Mouse (Mus musculus) adrenal gland, adult 8-10 months (tissue): Measurements from ENCODE around the gene Gm20431. TPM values are rescaled to one million over a fixed set of nuclear protein-coding genes. Genes with fewer than 3 reads are reported as not detected.
"Not testable (repeated sequence)": the region's sequence is repeated elsewhere in the genome, so short reads cannot be mapped to it uniquely, and the experiment has no call there.

Source experiments
- DNase-seq: peaks from one replicate; pipeline ENCODE4 v3.0.0; 2022
- total RNA-seq, 4 experiments: library from RNA; stranded (reverse); gene quantifications; 2 replicates each; pipeline ENCODE4 v1.2.4; 2022

Gm20431 gene
- total RNA-seq, 4 experiments from 2014 or later = 19.9 to 23.9 (median 22.1) TPM

DNA sequence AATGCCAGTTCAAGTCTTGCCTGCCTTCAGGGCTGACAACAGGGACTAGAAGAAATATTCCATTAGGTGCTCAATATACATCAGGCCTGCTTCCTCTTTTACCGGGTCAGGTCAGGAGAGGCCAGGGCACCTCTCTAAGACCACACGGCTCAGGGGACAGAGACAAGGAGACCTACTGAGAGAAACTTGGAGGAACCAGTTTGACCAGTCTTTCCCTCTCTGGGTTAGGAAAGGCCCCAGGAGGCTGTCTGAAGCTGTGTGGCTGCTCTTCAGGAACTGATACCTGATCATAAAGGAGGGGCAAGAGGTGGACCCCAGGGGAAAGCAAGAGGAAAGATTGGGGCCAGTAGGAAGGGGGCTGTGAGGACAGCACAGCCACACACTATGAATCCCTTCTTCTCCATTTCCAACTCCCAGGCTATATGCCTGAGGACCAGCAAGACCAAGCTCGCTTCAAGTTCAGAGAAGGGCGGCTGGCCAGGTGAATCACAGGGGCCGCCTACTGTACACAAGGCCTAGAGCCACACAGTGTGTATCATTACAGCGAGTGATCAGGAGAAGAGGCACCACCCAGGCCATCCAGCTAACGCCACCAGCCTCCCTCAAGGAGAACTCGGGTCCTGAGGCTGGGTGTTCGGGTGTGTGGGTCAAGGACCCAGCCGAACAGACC is 2.0 kb downstream of the Gm20431 start:
- DNase-seq = no peak

DNA sequence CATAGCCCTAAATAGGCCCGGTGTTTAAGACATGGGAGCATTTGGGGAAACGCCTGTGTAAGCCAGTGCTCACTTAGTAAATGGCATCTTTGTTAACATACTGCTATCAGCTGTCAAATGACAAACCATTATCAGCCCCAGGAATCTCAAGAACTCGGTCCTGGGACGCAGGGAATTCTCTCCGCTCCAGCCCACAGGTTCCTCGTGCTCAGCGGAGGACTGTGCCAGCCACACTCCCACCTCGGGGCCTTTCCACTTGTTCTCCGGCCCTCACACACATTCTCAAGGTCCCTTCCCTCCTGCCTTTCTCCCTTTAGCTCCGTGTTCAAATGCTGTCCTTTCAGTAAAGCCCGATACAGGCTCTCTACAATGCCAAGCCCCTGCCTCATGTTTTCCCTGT is 2.6 kb downstream of the Gm20431 start:
- no peak for DNase-seq

DNA sequence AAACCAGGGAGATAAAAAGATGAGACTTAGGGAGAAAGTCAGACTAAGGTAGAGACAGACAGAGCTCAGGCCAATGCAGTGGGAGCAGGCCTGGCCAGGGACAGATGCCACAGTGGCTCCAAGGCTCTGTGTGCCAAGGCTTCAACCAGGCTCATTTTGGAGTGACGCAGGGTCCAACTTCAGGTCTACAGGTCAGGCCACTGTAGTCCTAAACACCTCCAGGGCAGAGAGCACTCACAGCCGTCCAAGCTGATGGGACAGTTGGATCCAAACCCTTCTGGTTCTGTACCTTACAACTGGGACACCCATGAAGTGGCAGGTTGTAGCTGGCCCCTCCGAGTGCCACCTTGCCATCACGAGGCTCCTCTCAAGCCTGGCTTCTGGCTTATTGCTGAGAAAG is 3.3 kb downstream of the Gm20431 start:
- no peak for DNase-seq

DNA sequence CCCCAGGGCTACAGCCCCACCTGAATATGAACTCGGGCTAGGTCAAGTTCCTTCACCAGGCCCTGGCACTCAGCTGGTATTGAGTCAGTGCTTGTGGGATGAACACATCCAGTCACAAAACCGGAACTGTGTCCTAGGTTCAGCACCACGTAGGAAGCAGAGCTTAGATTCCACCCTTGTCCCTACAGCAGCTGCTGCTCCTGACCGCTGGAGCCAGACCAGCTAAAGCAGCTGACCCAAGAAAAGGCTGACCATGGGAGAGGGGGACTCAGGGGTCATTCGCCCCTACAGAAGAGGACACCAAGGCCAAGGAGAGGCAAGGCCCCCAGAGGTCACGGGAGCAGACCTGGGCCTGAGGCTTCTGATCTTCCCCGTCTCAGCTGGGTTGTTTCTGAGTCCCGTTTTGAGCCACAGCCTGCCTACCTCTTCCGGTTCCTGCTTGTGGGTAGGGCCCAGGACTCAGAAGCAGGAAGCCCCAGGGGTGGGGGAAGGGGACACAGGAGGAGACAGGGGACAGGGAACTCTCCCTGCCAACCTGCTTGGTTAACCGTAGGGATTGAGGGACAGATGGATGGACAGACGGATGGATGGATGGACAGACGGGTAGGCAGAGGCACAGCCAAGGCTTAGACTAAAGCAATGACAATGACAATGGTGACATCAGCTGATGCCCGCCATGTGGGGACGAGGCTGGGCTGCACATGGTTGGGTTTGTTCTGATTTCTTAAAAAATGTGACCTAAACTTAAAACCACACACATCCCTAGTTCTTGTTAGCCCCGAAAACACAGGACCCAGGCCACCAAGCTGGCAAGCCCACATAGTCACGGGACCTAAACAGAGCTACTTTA is 4.4 kb downstream of the Gm20431 start:
- DNase-seq = no peak

DNA sequence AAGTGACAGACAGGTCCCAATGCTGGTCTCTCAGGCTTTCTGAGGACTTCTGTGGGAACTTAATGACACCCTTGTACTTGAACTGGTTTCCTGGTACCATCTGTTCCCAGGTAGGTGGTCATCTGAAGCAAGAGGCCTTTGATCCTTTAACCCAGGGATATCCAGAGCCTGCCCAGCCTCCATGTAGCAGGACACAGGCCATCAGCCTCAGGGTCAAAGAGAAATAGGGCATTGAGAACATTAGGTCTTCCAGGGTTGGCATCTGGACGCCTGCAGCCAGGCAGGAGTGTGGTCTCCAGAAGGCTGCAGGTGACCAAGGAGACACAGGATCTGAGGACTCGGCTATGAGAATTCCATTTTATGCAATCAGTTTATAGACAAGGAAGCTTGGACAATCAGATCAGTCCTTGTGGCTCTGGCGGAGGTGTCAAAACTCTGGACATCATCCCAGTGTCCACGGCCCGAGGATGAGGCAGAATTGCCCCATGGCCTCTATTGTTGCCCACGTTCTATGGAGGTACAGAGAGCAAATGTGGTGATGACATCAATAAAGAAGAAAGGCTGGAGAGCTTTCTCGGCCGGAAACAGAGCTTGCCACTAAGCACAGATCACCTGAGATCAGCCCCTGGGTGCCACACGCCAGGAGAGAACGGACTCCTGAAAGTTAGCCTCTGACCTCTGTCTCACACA is 6.2 kb downstream of the Gm20431 start:
- DNase-seq = no peak

DNA sequence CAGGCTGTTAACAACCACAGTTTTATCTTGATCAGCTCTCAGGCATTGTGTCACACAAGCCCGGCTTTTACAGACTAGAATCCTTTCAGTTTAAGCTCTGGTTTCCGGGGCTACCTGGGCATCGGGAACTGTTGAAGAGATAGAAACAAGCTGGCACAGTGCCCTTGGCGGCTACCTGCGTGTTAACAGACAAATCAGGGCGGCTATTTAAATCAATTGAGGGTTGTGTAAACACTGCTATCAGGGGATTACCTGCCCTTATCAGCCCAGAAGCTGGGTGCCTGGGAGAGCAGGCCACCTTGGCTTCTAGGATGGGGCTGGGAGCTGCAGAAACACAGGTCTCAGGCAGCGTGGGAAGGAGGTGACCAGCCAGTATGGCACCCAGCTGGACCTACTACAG is 8.6 kb downstream of the Gm20431 start:
- DNase-seq = no peak

DNA sequence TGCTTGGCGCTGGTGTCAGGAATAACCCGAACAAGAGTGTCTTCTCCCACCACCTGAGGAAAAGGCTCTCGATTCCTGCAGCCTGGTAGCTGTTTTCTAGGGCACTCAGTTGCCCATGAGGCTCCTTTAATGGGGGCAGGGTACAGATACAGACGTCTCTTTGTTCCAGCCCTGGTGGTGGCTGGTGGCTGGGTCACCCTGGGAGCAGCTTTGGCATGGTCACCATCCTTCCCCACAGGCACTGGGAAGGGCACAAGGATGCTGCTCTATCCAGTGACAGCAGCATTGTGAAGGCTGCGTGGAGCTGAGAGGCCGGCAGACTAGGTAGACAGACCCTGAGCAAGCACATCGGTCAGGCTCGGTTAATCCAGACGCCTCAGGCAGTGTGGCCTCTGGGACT is 9.7 kb downstream of the Gm20431 start:
- no peak for DNase-seq

DNA sequence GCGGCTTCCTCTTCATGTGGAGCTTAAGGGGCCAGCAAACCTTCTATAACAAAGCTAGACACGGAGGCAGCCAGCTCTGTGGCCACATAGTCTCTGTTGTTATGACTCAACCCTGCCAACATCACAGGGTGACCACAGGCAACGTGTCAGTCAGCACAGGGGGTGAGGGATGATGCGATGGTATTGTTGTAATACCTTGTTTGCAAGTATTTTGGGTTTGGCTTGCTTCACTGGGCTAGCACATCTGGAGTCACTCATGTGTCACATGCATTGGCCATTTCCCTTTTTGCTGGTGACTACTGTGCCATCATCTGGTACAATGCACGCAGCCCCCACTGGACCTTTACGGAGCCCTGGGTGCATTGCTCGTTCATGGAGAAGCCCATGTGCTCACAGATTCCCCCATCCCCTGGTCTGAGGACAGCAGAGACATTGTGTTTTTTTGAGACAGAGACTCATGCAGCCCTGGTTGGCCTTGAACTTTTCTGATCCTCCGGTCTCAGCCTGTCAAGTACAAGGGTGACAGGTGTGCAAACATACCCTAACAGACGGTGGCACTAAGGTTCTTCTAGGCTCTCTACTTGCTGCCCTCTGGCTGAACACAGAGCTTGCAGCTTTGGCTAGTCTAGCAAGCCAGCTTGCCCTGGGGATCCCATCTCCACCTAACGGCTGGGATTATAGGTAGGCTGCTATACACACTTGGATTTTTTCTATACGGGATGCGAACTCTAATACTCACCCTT is 11.8 kb downstream of the Gm20431 start:
- no peak for DNase-seq

DNA sequence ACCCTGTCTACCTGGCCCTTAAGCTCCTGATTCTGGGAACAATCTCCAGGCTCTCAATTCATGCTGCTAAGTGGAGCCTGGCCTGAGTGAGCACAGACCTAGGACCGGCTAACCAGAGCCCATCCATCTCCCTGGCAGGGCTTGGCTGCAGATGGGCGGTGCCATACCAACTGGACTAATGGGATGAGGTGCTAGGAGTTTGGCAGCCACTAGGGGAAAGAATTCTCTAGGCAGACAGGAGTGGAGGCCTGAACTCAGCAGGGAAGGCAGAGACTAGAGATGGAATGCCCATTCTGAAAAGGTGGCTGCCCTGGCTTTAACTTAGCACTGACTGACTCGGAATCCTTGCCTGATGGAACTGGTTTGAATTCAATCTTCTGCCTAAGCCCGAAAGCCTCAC is 14.9 kb downstream of the Gm20431 start:
- DNase-seq = no peak

DNA sequence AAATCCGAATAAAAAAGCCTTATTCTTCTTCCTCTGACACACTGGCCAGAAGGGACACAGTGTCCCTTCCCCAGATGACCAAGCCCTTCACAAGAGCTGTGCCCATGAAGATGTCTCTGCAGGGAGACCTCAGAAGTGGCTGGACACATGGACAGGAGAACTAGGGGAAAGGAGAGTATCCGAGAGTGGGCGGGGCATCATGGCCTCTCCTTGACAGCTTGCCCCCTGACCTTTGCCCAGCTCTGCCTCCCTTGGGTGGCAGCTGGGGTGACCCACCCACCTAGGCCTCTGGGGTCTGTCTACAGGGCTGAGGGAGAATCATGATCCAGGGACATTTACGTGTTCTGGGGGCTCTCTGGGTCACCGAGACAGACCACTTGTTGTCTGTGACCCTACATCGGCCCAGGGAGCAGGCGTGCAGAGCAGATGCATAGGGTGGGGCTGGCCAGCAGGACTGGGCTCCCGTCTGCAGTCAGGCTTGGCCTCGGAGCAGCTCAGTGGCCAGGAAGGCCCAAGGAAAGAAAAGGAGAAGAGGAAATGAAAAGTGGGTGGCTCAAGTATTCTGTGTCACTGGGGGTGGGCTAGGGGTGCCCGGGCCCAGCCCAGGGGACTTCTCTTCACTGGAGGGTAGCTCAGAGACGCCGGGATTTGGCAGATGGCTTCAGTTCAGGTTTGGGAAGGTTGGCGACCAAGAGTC is 17.8 kb downstream of the Gm20431 start:
- DNase-seq = not testable (repeated sequence)

DNA sequence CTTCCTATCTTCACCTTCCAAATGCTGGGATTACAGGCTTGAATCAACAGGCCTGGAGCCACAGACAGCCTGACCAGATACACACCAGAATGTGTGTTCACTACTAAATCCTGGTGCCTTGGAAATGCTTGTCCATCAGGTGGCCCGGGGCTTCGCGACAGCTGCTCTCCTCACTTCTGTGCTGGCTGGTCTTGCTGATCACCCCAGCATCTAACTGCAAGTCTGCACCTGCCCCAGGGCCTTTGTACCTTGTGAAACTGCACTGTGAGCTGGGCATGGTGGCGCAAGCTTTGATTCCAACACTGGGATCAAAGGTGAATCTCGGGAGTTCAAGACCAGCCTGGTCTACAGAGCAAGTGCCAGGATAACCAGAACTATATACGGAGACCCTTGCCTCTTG is 19.1 kb downstream of the Gm20431 start:
- no peak for DNase-seq

DNA sequence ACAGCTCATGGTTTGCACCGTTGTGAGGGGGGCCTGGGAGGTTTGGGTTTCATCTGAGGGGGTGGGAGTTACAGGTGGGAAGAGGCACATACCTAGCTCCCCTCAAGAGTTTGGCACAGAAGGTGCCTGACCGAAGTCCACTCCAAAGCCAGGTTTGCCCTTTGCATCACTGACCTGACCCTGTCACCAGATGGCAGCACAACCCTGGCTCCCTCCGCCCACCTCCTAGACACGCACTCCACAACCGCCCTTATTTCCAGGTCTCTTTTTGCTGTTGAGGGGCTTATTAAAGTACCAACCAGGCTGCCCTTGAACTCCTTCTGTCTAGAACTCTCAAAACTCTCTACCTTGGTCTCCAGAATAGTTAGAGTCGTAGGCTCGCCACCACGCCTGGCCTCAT is 20.0 kb downstream of the Gm20431 start:
- no peak for DNase-seq

DNA sequence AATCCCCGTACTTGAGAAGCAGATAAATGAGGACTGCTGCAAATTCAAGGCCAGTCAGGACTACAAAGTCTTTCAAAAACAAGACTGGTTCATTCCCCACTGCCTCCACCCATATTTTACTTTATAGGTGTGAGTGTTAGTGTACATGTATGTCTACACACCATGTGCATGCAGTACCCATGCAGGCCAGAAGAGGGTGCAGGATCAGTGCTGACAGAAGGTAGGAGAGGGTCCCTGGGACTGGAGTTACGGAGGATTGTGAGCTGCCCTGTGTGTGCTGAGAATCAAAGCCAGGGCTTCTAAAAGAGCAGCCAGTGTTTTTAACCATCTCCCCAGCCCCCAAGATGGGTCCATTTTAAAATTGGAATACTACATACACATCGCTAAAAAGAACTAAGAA is 21.0 kb downstream of the Gm20431 start:
- no peak for DNase-seq

DNA sequence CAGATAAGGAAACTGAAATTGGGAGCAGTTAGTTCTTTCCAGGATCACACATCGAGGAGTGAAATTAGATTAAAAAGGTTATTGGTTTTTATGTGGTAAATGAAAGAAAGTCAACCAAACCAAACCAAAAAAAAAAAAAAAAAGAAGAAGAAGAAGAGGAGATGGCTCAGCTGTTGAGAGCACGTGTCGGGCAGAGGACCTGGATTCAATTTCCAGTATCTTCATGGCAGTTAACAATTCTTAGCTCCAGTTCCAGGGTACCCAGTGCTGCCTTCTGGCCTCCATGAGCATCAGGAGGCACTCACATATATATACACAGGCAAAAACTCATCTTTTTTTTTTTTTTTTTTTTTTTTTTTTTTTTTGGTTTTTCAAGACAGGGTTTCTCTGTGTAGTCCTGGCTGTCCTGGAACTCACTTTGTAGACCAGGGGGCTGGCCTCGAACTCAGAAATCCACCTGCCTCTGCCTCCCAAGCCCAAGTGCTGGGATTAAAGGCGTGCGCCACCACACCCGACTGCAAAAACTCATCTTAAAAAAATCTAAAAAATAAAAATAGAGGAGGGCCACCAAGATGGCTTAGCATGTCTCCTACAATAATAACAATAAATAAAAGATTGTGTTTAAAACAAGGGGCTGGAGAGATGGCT is 26.3 kb downstream of the Gm20431 start:
- DNase-seq = no peak

DNA sequence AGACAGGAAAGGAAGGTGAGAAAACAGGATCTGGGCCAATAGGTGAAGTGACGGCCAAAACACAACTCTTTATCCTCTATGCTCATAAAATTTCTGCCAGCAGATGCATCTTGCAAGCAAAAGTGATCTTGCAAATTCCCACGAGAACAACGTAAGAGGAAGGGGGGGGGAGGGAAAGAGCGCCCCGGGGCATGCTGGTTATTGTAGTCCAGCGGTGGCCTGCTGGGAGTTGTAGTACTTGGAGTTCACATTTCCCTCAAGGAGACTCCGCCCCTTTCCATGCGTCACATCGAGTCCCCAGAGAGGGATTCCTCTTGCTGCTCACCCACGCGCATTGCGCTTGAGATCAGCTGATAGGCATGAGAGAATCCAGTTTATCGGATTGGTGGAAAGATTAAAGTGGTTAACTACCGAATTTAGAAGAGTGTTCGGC is 26.9 kb downstream of the Gm20431 start:
- DNase-seq = peak; percentile 96

DNA sequence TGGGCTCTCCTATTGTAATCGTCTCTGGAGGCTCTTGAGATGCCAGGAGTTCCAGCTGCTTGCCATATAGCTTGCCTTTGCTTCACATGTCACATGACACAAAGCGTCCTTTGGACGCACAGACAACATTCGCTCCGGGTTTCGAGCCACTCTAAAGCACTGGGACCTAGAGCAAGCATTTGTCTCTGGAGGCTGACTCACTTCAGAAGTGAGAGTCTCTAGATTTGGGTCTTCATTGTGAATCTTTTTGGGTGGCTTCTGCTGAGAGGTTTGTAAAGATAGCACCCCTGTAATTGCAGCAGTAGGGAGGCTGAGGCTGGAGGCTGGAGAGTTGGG is 27.8 kb downstream of the Gm20431 start:
- DNase-seq = no peak

DNA sequence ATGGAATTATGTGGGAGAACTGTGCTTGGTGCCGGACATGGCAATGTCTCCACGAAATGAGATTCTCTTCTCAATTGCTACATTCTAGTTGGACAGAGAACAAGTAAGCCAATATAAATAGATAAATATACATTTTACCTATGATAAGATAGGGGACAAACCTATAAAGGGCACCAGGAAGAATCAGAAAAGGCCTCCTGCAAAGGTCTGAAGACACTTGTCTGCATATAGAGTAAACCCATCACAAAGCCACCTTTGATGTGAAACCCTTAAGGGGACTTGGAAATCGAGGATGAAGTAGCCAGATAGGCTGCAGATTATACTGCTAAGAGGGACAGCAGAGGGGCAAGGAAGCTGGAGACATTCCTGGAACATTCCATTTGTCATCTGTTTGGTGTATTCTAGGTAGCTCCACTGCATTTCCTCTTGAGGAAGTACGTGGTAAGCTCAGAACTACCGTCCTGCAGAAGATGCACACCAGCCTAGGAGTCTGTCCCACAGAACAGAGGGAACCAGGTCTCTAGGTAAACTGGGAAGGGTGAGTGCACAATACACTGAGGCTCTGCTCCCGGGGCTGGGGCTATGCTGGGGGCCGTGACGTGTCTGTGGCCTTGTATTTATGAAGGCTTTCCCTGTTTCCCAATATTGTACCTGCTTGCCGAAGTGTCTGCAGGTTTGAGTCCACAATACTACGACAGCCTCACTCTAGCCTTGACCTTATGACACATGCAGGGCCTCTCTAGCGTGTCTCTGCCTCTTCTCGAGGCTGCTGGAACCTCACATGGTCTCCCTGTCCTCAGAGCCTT is 28.4 kb downstream of the Gm20431 start:
- DNase-seq = no peak

DNA sequence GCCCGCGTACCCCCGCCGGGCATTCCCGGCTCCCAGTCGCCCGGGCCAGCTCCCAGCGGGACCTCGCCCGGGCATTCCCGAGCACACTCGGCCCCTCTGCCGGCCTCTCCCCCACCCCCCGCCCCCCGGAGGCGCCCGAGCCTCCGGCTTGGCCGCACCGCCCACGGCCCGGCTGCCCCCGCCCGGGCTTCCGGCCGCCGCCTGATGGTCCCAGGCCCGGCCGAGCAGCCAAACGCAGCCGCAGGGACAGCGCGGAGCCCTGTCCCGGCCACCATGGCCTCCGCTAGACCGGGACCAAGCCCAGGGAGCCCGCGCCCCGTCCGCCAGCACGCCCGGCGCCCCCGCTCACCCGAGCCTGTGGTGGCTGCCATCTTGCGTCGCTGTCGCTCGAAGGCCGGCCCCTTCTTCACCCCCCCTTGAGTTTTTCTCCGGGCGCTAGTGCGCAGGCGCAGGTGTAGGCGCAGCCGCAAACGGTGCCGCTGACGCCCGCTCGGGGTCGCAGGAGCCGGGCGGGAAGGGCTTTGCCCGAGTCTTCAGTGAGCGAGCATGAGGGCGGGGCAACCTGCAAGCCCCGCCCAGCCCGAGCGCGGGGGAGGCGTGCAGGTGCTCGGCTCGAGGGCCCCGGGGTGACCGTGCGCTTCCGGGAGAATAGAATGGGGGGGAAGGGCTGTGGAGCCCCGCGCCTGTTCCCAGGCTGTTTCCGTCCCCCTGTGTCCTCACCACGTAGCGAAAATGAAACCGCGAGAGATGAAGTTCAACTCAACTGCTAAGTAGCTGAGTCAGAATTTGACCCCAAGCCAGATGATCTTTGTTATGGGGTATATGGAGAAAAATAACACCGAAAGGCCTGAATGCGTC is 29.5 kb downstream of the Gm20431 start, which contains the start of gene Ube2v1:
TSS of gene Ube2v1 (minus strand) at position 505 of the 858 bp plus-strand sequence.
- peak; percentile 97 for DNase-seq

DNA sequence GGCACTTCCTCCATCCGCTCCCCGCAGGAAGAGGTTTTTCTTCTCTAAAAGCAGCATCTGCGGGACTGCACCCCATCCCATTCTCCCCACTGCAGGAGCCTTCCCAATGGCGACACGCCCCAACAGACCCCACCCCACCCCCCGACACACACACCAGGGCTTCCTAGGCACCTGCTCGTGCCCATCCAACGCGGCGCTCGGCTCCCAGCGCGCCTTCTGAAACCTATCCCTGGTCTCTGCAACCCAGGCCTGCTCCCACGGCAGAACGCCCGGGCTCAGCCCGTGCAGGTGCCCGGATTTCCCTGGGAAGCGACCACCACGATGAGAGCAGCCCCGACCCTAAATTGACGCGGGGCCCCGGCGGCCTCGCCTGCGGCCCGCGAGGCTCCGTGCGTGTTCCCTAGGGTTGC is 30.1 kb downstream of the Gm20431 start:
- no peak for DNase-seq

DNA sequence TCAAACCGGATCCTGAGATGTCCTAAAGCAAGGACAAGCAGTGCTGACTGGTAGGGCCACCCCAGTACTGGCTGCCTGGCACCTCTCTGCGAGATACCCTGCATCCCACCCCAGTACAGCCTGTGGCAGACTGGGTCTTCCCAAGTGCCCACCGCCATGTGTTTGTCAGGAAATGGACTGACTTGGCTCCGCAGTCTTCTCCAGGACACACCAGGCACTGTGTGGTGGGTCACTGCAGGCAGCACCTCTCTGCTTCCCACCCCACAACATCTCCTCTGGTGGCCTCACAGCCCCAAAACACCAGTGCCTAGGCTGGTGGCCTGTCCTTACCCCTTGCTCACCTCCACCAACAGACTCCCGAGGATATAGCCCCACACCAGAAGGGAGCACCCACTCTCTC is 30.9 kb downstream of the Gm20431 start:
- DNase-seq = no peak
